Mouse (Mus musculus) heart, adult 8-10 months (tissue): ENCODE measurements around the gene Otub1. TPM values are rescaled to one million over a fixed set of nuclear protein-coding genes. Genes with fewer than 3 reads are reported as not detected.

Experiments used
- DNase-seq: peaks from one replicate; pipeline ENCODE4 v3.0.0; 2022; ENCODE audit warnings: low spot score
- total RNA-seq, 4 experiments: library from RNA; stranded (reverse); gene quantifications; 2 replicates each; pipeline ENCODE4 v1.2.4; 2022

Otub1 gene
- total RNA-seq, 4 experiments from 2014 or later: 62.2 to 71.6 (median 68.0) TPM

GRCm38 (mm10) chr19:7209907-7210646 lies 4.0 kb upstream of the Otub1 start:
- DNase-seq: no peak

DNA sequence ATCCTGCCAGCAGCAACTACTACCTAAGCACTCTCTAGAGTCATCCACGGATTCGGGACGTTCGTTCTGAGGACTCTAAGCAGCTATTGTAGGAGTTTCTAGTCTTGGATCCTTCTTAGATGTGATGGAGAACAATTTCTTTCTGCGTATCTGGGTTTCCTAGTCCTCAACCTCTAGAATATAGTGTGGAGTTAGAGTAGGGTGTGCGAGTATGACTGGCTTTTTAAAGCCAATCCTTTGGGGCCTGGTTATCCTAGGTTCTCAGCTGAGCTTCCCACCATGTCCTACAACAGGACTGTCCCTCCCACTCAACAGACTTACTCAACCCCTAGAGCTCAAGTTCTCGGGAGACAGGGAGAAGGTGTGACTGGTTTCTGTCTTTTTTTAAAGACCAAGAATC lies 790 bp downstream of the Otub1 start:
- DNase-seq: no peak

DNA sequence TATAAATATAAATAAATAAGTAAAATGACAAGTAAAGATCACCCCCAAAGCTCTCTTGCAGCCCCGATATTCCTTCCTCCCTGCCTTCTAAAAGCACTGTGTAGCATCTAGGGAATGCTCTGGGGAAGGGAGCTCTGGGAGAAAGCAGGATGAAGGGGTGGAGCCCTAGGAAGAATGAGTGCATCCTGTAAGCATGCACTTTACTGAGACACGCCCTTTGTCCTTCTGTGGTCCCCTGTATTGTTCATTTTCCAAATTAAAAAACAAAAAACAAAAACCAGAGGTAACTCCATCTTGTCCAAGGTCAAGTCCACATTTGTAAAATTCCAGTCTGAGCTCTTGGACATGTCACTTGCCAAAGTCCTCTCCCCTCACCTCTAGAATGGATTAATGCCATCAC lies 1.2 kb downstream of the Otub1 start:
- no peak for DNase-seq

DNA sequence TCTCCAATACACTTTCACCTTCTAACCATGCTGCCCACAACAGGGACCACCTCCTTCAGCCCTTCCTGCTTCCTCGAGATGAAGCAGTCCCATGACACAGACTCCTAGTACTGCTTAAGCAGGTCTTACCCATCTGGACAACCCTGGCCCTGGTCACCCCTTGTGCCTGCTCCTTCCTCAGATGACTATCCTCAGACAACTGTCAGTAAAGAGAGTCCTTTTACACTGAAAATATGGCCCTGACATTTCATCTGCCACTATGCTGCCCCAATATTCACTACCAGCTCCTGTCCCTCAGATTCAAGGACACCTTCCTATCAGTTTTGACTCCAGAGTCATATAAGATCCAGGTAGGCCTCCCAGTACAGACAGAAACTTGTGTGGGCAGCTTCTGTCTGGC lies 5.7 kb downstream of the Otub1 start:
- no peak for DNase-seq

GRCm38 (mm10) chr19:7199089-7199488 lies 7.0 kb downstream of the Otub1 start:
- DNase-seq: no peak

- DNase-seq: no peak
Observed at GRCm38 (mm10) chr19:7197445-7197844, 8.7 kb downstream of the Otub1 start.

- no peak for DNase-seq
Observed at GRCm38 (mm10) chr19:7196741-7197270, 9.3 kb downstream of the Otub1 start.

DNA sequence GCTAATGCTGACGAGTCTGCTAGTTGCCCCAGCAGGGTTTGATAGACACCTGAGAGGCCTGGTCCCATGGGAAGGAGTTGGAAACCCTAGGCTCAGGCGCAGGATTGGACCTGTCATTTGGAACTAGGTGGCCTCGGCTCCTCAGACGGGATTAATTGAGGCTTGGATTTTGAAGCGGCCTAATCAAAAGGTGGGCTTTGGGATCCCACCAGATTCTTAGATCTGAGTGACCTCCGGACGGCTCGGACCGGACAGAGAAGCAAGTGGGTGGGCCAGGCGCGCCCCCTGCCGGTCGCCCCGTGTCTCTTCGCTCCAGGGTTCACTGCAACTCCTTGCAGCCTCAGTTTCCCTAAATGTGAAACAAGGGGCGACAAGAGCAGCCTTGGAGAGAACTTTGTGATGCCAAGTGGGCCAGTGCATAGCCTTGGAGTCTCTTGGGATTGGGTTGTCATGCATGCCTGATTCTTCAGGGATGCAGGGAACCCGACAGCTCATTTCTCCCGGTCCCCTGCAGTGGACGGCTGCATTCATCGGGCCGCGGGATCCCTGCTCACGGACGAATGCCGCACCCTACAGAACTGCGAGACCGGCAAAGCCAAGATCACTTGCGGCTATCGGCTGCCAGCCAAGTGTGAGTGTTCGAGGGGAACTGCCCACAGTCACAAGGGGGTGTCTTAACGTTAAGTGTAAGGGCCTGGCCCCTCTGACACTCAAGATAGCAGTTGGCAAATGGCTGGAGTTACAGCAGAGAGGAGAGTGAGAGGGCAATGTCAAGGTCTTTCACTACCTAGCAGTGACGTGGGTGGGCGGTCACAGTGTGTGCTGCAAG lies 10.0 kb downstream of the Otub1 start:
- peak; percentile 45 for DNase-seq

DNA sequence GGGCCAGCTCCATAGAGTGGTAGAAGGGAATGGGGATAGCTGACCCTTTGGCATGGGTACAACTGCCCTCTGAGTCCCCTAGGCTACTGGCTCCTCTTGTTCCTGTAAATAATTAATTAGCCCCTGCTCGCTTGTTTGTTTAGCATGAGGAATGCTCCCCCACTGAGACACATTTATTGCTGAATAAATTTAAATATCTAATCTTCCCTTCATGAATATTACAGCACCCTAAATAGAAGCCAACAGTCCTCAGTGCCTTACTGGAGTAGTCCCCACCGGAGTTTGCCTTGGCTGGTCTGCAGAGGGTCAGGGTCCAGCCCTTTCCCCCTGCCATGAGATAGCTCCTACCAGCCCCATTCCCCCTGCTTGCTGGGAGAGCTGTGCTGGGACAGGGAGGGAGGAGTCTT lies 13.6 kb downstream of the Otub1 start:
- no peak for DNase-seq

- DNase-seq: no peak
Observed at GRCm38 (mm10) chr19:7191639-7192038, 14.5 kb downstream of the Otub1 start.

DNA sequence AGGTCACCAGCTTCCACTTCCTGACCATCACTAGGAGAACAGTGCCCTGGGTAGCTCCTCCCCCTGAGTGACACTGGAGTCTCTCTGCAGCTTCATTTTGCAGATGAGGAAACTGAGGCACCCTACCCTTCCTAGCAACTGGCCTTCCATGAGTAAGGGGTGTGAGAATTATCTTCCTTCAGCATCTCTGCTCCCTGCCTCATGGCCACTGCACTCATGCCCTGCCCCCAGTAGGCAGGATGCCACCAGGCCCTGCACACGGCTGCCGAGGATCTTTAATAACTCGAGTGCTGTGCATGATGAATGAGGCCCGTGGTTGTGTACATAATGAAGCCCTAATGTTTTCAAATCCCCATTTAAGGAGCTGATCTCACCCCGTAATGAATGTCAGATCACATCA lies 15.1 kb downstream of the Otub1 start:
- DNase-seq: no peak

DNA sequence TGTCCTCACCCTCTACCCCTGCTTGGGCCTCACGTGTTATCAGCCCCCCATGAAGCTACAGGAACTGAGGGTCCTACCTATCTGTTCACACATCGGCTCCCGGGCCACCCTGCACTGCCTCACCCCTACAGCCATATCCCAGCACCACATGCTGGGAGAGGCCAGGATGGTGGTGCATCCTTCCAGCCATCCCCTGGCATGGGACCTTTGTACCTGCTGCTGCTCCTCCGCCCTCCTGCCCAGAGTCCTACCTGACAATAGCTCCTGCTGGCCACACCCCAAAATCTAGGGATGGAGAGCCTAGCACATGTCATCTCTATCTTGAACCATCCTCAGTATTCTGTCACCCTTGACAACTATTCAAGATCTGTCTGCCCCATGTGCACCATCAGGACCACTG lies 17.1 kb downstream of the Otub1 start:
- no peak for DNase-seq

- no peak for DNase-seq
Observed at GRCm38 (mm10) chr19:7187157-7187556, 19.0 kb downstream of the Otub1 start.

- DNase-seq: no peak
Observed at GRCm38 (mm10) chr19:7185715-7186291, 20.3 kb downstream of the Otub1 start.

DNA sequence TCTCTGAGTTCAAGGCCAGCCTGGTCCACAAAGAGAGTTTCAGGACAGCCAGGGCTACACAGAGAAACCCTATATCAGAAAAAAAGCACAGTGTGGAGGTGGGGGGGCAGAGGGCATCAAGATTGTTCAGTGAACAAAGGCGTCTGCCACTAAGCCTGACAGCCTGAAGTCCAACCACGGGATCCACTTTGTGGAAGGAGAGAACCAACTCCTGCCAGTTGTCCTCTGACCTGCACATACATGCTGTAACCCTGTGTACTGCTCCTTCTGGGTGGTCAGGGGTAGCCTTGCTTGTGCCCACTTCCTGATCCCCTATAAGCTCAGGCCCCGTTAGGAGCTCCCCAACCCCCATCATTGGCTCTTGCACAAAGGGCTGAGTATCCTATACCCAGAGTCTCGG lies 21.1 kb downstream of the Otub1 start:
- no peak for DNase-seq

DNA sequence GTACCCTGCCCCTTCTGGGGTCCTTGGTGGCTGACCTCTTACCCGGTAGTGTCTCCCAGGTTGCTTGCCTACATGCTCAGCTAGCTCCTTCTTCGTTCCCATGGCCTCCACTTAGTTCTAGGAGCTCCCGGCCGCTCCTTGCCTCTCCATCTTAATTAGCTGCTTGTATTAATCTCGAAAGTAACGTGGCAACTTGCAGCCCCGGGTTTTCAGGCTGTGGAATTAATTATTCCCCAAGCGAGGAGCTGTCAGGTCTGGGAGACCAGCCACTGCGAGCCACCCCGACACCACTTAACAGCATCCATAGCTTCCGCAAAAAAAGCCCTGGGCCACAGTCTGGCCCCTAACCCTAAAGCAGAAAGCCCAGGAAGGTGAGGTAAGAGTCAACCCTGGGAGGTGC lies 22.7 kb downstream of the Otub1 start:
- no peak for DNase-seq

DNA sequence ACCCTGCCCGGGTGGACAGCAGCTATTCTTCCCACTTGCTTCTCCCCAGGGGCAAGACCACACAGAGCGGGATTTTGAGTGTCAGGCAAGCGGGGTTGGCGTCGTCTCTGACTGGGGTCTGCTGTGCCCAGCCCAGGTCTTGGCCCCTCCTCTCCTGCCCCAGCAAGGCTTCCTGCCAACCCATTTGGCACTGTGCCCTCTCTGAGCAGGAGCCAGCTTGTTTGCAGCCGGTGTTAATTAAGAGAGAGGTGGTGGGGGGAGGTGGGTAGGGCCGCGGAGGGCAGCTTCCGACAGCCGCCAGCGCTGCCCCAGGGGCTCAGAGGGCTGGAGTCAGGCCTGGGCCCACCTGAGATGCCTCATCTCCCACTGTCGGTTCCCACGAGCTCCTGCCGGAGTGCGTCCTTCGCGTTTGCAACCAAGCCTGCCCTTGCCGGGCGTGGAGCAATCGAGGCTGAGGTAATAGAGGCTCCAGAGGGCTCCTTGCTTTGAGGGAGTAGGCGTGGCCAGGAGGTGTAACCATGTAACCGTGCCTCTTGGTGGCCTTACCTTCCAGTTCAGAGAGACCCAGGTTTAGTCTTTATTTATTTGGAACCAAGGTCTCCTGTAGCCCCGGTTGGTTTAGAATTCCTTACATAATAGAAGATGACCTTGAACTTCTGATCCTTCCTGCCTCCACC lies 23.7 kb downstream of the Otub1 start:
- DNase-seq: no peak

DNA sequence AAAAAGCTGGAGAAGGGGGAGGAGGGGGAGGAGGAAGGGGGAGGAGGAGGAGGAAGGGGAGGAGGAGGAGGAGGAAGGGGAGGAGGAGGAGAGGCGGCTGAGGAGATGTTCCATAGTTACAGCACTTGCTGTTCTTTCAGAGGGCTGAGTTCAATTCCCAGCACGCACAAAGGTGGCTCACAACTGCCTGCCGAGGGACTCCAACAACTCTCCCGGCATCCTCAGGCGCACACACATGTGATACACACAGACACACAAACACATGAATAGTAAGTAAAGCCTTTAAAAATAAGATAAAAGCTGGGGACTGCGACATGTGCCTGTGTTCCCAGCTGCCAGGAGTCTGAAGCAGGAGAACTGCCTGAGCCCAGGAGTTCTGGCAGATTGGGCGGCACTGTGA lies 24.6 kb downstream of the Otub1 start:
- DNase-seq: no peak

GRCm38 (mm10) chr19:7180756-7181405 lies 25.2 kb downstream of the Otub1 start:
- no peak for DNase-seq

GRCm38 (mm10) chr19:7178841-7179452 lies 27.2 kb downstream of the Otub1 start:
- no peak for DNase-seq
